Mouse (Mus musculus): ENCODE results near the gene Alkbh3. TPM values are rescaled to one million over a fixed set of nuclear protein-coding genes. Genes with fewer than 3 reads are reported as not detected.

Alkbh3 gene
- total RNA-seq, 1 experiment = 41.5 TPM

- no peak overlapping the region for H3K9ac ChIP-seq (ENCODE audit: insufficient read depth, low read depth, low read length, poor library complexity, severe bottlenecking)
- H3K9me3 ChIP-seq (ENCODE audit: control insufficient read depth, insufficient read depth, low read depth, low read length) = no peaks in the 10 kb centered on the region
- H3K4me3 ChIP-seq (ENCODE audit: insufficient read depth in 1 of 2, low read depth in 1 of 2, low read length in 2 of 2, poor library complexity in 1 of 2, severe bottlenecking in 1 of 2) = no peak overlapping the region
- TF ChIP-seq HCFC1 (IDR thresholded peaks at IDR 0.05; ENCODE audit: borderline replicate concordance, insufficient read depth, low read length) (no peak), CHD2 (IDR thresholded peaks at IDR 0.05; ENCODE audit: low read depth, low read length) (no peak), ZC3H11A (IDR thresholded peaks at IDR 0.05; ENCODE audit: borderline replicate concordance, low read depth, low read length) (no peak), MAFK (IDR thresholded peaks at IDR 0.05; ENCODE audit: insufficient read depth, low read depth, low read length) (no peak), ZNF384 (IDR thresholded peaks at IDR 0.05; ENCODE audit: low read depth, low read length) (no peak)
- H3K27ac ChIP-seq (ENCODE audit: insufficient read depth, low read depth, low read length, poor library complexity, severe bottlenecking) = no peak overlapping the region
- in situ Hi-C loops (cut with MboI; ENCODE audit: low sequenced_read_pairs in 2 of 2, unreplicated experiment in 2 of 2) = no loop called here
- H3K36me3 ChIP-seq (ENCODE audit: control insufficient read depth, insufficient read depth, low read length, poor library complexity, severe bottlenecking) = peaks cover 24% of the 10 kb centered on the region
- H3K4me1 ChIP-seq (ENCODE audit: control insufficient read depth in 2 of 2, insufficient read depth in 2 of 2, low read length in 2 of 2, poor library complexity in 1 of 2) = no peaks in the 10 kb centered on the region
- no peak for DNase-seq (ENCODE audit: low read depth, low spot score)
Measured at GRCm38 (mm10) chr2:93992810-93993209, 17.8 kb downstream of the Alkbh3 start.

- Histone ChIP-seq H3K4me1 (ENCODE audit: control insufficient read depth in 2 of 2, insufficient read depth in 2 of 2, low read length in 2 of 2, poor library complexity in 1 of 2) (no peaks in the 10 kb centered on the region), H3K36me3 (ENCODE audit: control insufficient read depth, insufficient read depth, low read length, poor library complexity, severe bottlenecking) (peaks cover 24% of the 10 kb centered on the region), H3K9me3 (ENCODE audit: control insufficient read depth, insufficient read depth, low read depth, low read length) (no peaks in the 10 kb centered on the region), H3K27ac (ENCODE audit: insufficient read depth, low read depth, low read length, poor library complexity, severe bottlenecking) (no peak overlapping the region), H3K4me3 (ENCODE audit: insufficient read depth in 1 of 2, low read depth in 1 of 2, low read length in 2 of 2, poor library complexity in 1 of 2, severe bottlenecking in 1 of 2) (no peak overlapping the region), H3K9ac (ENCODE audit: insufficient read depth, low read depth, low read length, poor library complexity, severe bottlenecking) (no peak overlapping the region)
- TF ChIP-seq HCFC1 (IDR thresholded peaks at IDR 0.05; ENCODE audit: borderline replicate concordance, insufficient read depth, low read length) (no peak), ZNF384 (IDR thresholded peaks at IDR 0.05; ENCODE audit: low read depth, low read length) (no peak), ZC3H11A (IDR thresholded peaks at IDR 0.05; ENCODE audit: borderline replicate concordance, low read depth, low read length) (no peak), CHD2 (IDR thresholded peaks at IDR 0.05; ENCODE audit: low read depth, low read length) (no peak)
- in situ Hi-C loops (cut with MboI; ENCODE audit: low sequenced_read_pairs in 2 of 2, unreplicated experiment in 2 of 2) = no loop called here
- no peak for DNase-seq (ENCODE audit: low read depth, low spot score)
Measured at GRCm38 (mm10) chr2:93992259-93992658, 18.3 kb downstream of the Alkbh3 start.

- Histone ChIP-seq H3K4me3 (ENCODE audit: insufficient read depth in 1 of 2, low read depth in 1 of 2, low read length in 2 of 2, poor library complexity in 1 of 2, severe bottlenecking in 1 of 2) (no peak overlapping the region), H3K36me3 (ENCODE audit: control insufficient read depth, insufficient read depth, low read length, poor library complexity, severe bottlenecking) (peaks cover 24% of the 10 kb centered on the region), H3K4me1 (ENCODE audit: control insufficient read depth in 2 of 2, insufficient read depth in 2 of 2, low read length in 2 of 2, poor library complexity in 1 of 2) (no peaks in the 10 kb centered on the region), H3K9ac (ENCODE audit: insufficient read depth, low read depth, low read length, poor library complexity, severe bottlenecking) (no peak overlapping the region), H3K9me3 (ENCODE audit: control insufficient read depth, insufficient read depth, low read depth, low read length) (no peaks in the 10 kb centered on the region), H3K27ac (ENCODE audit: insufficient read depth, low read depth, low read length, poor library complexity, severe bottlenecking) (no peak overlapping the region)
- TF ChIP-seq HCFC1 (IDR thresholded peaks at IDR 0.05; ENCODE audit: borderline replicate concordance, insufficient read depth, low read length) = no peak
- no peak for TF ChIP-seq ZC3H11A (IDR thresholded peaks at IDR 0.05; ENCODE audit: borderline replicate concordance, low read depth, low read length)
- no peak for TF ChIP-seq ZNF384 (IDR thresholded peaks at IDR 0.05; ENCODE audit: low read depth, low read length)
- no peak for TF ChIP-seq MAFK (IDR thresholded peaks at IDR 0.05; ENCODE audit: insufficient read depth, low read depth, low read length)
- TF ChIP-seq CHD2 (IDR thresholded peaks at IDR 0.05; ENCODE audit: low read depth, low read length) = no peak
- no peak for DNase-seq (ENCODE audit: low read depth, low spot score)
- in situ Hi-C loops (cut with MboI; ENCODE audit: low sequenced_read_pairs in 2 of 2, unreplicated experiment in 2 of 2) = no loop called here
Measured at GRCm38 (mm10) chr2:93991336-93991735, 19.3 kb downstream of the Alkbh3 start.

- Histone ChIP-seq H3K9me3 (ENCODE audit: control insufficient read depth, insufficient read depth, low read depth, low read length) (no peaks in the 10 kb centered on the region), H3K36me3 (ENCODE audit: control insufficient read depth, insufficient read depth, low read length, poor library complexity, severe bottlenecking) (peaks cover 13% of the 10 kb centered on the region; the same call in 1 of the 2 replicates)
Measured at GRCm38 (mm10) chr2:93988440-93988839, 22.2 kb downstream of the Alkbh3 start.

More at GRCm38 (mm10) chr2:93988440-93988839, 22.2 kb downstream of the Alkbh3 start:
- DNase-seq (ENCODE audit: low read depth, low spot score) = no peak
- no peak for TF ChIP-seq ZC3H11A (IDR thresholded peaks at IDR 0.05; ENCODE audit: borderline replicate concordance, low read depth, low read length)
- TF ChIP-seq ZNF384 (IDR thresholded peaks at IDR 0.05; ENCODE audit: low read depth, low read length) = no peak
- TF ChIP-seq MAFK (IDR thresholded peaks at IDR 0.05; ENCODE audit: insufficient read depth, low read depth, low read length) = no peak
- no peak for TF ChIP-seq CHD2 (IDR thresholded peaks at IDR 0.05; ENCODE audit: low read depth, low read length)
- no peak for TF ChIP-seq HCFC1 (IDR thresholded peaks at IDR 0.05; ENCODE audit: borderline replicate concordance, insufficient read depth, low read length)
- in situ Hi-C loops (cut with MboI; ENCODE audit: low sequenced_read_pairs in 2 of 2, unreplicated experiment in 2 of 2) = no loop called here
- Histone ChIP-seq H3K27ac (ENCODE audit: insufficient read depth, low read depth, low read length, poor library complexity, severe bottlenecking) (no peak overlapping the region), H3K4me1 (ENCODE audit: control insufficient read depth in 2 of 2, insufficient read depth in 2 of 2, low read length in 2 of 2, poor library complexity in 1 of 2) (no peaks in the 10 kb centered on the region), H3K9ac (ENCODE audit: insufficient read depth, low read depth, low read length, poor library complexity, severe bottlenecking) (no peak overlapping the region), H3K4me3 (ENCODE audit: insufficient read depth in 1 of 2, low read depth in 1 of 2, low read length in 2 of 2, poor library complexity in 1 of 2, severe bottlenecking in 1 of 2) (no peak overlapping the region)
